Mouse (Mus musculus): Measurements from ENCODE around the gene Mrgprh. TPM values are rescaled to one million over a fixed set of nuclear protein-coding genes. Genes with fewer than 3 reads are reported as not detected.
"Not testable (repeated sequence)": the region's sequence is repeated elsewhere in the genome, so short reads cannot be mapped to it uniquely, and the experiment has no call there.

Mrgprh gene
- total RNA-seq, 2 experiments from 2014 or later, result 1.8 to 2.3 TPM

- DNase-seq, result no peak
These were observed 7.8 kb upstream of the Mrgprh start, which contains the start of gene Mas1 for GRCm38 (mm10) chr17:12868043-12868442. Mas1 (minus strand) TSS chr17:12868143.

- no peak for DNase-seq
These were observed 7.2 kb upstream of the Mrgprh start for GRCm38 (mm10) chr17:12868640-12869039.

- DNase-seq, result no peak
These were observed 3.4 kb upstream of the Mrgprh start for GRCm38 (mm10) chr17:12872275-12873028.

GRCm38 (mm10) chr17:12880178-12880577 is 4.3 kb downstream of the Mrgprh start:
- DNase-seq, result peak; percentile 75

GRCm38 (mm10) chr17:12881216-12881615 is 5.4 kb downstream of the Mrgprh start:
- no peak for DNase-seq

- DNase-seq, result no peak
These were observed 10.8 kb downstream of the Mrgprh start for GRCm38 (mm10) chr17:12886620-12887019.

- DNase-seq, result no peak
These were observed 11.4 kb downstream of the Mrgprh start for GRCm38 (mm10) chr17:12887021-12887775.

- DNase-seq, result no peak
These were observed 15.2 kb downstream of the Mrgprh start for GRCm38 (mm10) chr17:12891054-12891453.

GRCm38 (mm10) chr17:12892033-12892432 is 16.2 kb downstream of the Mrgprh start:
- DNase-seq, result no peak

- DNase-seq, result no peak
These were observed 21.8 kb downstream of the Mrgprh start for GRCm38 (mm10) chr17:12897674-12898073.

- DNase-seq, result not testable (repeated sequence)
These were observed 22.8 kb downstream of the Mrgprh start for GRCm38 (mm10) chr17:12898607-12899006.

GRCm38 (mm10) chr17:12902291-12902690 is 26.5 kb downstream of the Mrgprh start:
- no peak for DNase-seq

GRCm38 (mm10) chr17:12903372-12904333 is 27.8 kb downstream of the Mrgprh start:
- no peak for DNase-seq

GRCm38 (mm10) chr17:12904349-12904748 is 28.5 kb downstream of the Mrgprh start:
- no peak for DNase-seq

GRCm38 (mm10) chr17:12905810-12906209 is 30.0 kb downstream of the Mrgprh start:
- no peak for DNase-seq

GRCm38 (mm10) chr17:12906436-12906835 is 30.6 kb downstream of the Mrgprh start:
- DNase-seq, result no peak

- no peak for DNase-seq
These were observed 33.8 kb downstream of the Mrgprh start, which contains the start of gene Pnldc1 for GRCm38 (mm10) chr17:12909361-12910280. Pnldc1 (minus strand) TSS chr17:12910230.

GRCm38 (mm10) chr17:12910391-12910790 is 34.6 kb downstream of the Mrgprh start:
- no peak for DNase-seq

- no peak for DNase-seq
These were observed 39.6 kb downstream of the Mrgprh start, which contains the start of gene Tcp1 for GRCm38 (mm10) chr17:12915488-12915880. Tcp1 (plus strand) TSS chr17:12915701.

- peak; percentile 94 for DNase-seq
These were observed 40.2 kb downstream of the Mrgprh start, which contains the start of gene Mrpl18 for GRCm38 (mm10) chr17:12915881-12916583. Mrpl18 (minus strand) TSS chr17:12916345.
